Mouse (Mus musculus): Measurements from ENCODE around the gene Sh3bp1. TPM values are rescaled to one million over a fixed set of nuclear protein-coding genes. Genes with fewer than 3 reads are reported as not detected.

The Sh3bp1 gene
- total RNA-seq, 2 experiments from 2014 or later: 27.7 to 41.8 TPM

- Histone ChIP-seq H3K4me3 (peak overlapping the region; percentile 50), H3K27ac (peak overlapping the region; percentile 53; the same call in 1 of the 2 replicates)
- DNase-seq (ENCODE audit: low spot score in 2 of 2): no peak
- TF ChIP-seq CTCF (conservative IDR thresholded peaks at IDR 0.05): no peak
Measured at GRCm38 (mm10) chr15:78927021-78927787, 27.6 kb downstream of the Sh3bp1 start.

- TF ChIP-seq CTCF (conservative IDR thresholded peaks at IDR 0.05): no peak
- peak in 1 of 2 experiments; percentile 55 for DNase-seq (ENCODE audit: low spot score in 2 of 2)
- peak overlapping the region; percentile 53; the same call in 1 of the 2 replicates for H3K27ac ChIP-seq
- H3K4me3 ChIP-seq: peak overlapping the region; percentile 50
Measured at GRCm38 (mm10) chr15:78927788-78928457, 28.4 kb downstream of the Sh3bp1 start.

GRCm38 (mm10) chr15:78928539-78928938 lies 29.0 kb downstream of the Sh3bp1 start:
- no peak for DNase-seq (ENCODE audit: low spot score in 2 of 2)
- Histone ChIP-seq H3K4me3 (no peak overlapping the region), H3K27ac (peak overlapping the region; percentile 32; the same call in 1 of the 2 replicates)
- TF ChIP-seq CTCF (conservative IDR thresholded peaks at IDR 0.05): no peak

GRCm38 (mm10) chr15:78930192-78930706 lies 30.7 kb downstream of the Sh3bp1 start:
- Histone ChIP-seq H3K27ac (no peak overlapping the region), H3K4me3 (no peak overlapping the region)
- TF ChIP-seq CTCF (conservative IDR thresholded peaks at IDR 0.05): no peak
- DNase-seq (ENCODE audit: low spot score in 2 of 2): no peak

- Histone ChIP-seq H3K27ac (no peak overlapping the region), H3K4me3 (no peak overlapping the region)
- no peak for DNase-seq (ENCODE audit: low spot score in 2 of 2)
- TF ChIP-seq CTCF (conservative IDR thresholded peaks at IDR 0.05): no peak
Measured at GRCm38 (mm10) chr15:78930801-78931426, 31.3 kb downstream of the Sh3bp1 start.

- no peak for DNase-seq (ENCODE audit: low spot score in 2 of 2)
- H3K4me3 ChIP-seq: no peak overlapping the region
- peak; percentile 81 for TF ChIP-seq CTCF (conservative IDR thresholded peaks at IDR 0.05)
- no peak overlapping the region for H3K27ac ChIP-seq
Measured at GRCm38 (mm10) chr15:78931577-78931976, 32.0 kb downstream of the Sh3bp1 start.

- peak; percentile 60 for TF ChIP-seq CTCF (conservative IDR thresholded peaks at IDR 0.05)
- H3K27ac ChIP-seq: peak within 1 kb of the TSS; percentile 95
- DNase-seq (ENCODE audit: low spot score in 2 of 2): peak; percentile 84 to 88
- peak within 1 kb of the TSS; percentile 92 for H3K4me3 ChIP-seq
Measured at GRCm38 (mm10) chr15:78934784-78935320, 35.3 kb downstream of the Sh3bp1 start, which contains the start of gene Nol12. TSS of gene Nol12 (plus strand) at chr15:78934933.

GRCm38 (mm10) chr15:78936403-78936802 lies 36.8 kb downstream of the Sh3bp1 start:
- Histone ChIP-seq H3K4me3 (no peak overlapping the region), H3K27ac (no peak overlapping the region)
- DNase-seq (ENCODE audit: low spot score in 2 of 2): no peak
- no peak for TF ChIP-seq CTCF (conservative IDR thresholded peaks at IDR 0.05)

- no peak for TF ChIP-seq CTCF (conservative IDR thresholded peaks at IDR 0.05)
- peak overlapping the region; percentile 69; the same call in 1 of the 2 replicates for H3K27ac ChIP-seq
- H3K4me3 ChIP-seq: no peak overlapping the region
- no peak for DNase-seq (ENCODE audit: low spot score in 2 of 2)
Measured at GRCm38 (mm10) chr15:78937311-78937710, 37.7 kb downstream of the Sh3bp1 start.

- DNase-seq (ENCODE audit: low spot score in 2 of 2): peak in 1 of 2 experiments; percentile 14
- no peak for TF ChIP-seq CTCF (conservative IDR thresholded peaks at IDR 0.05)
- Histone ChIP-seq H3K4me3 (no peak overlapping the region), H3K27ac (peak overlapping the region; percentile 69; the same call in 1 of the 2 replicates)
Measured at GRCm38 (mm10) chr15:78937963-78938362, 38.4 kb downstream of the Sh3bp1 start.

GRCm38 (mm10) chr15:78940325-78940724 lies 40.8 kb downstream of the Sh3bp1 start:
- no peak overlapping the region for H3K4me3 ChIP-seq
- no peak for DNase-seq (ENCODE audit: low spot score in 2 of 2)
- H3K27ac ChIP-seq: no peak overlapping the region
- no peak for TF ChIP-seq CTCF (conservative IDR thresholded peaks at IDR 0.05)

- TF ChIP-seq CTCF (conservative IDR thresholded peaks at IDR 0.05): peak; percentile 97
- Histone ChIP-seq H3K4me3 (peak overlapping the region; percentile 41; the same call in 1 of the 2 replicates), H3K27ac (peak overlapping the region; percentile 78)
- peak; percentile 75 to 84 for DNase-seq (ENCODE audit: low spot score in 2 of 2)
Measured at GRCm38 (mm10) chr15:78942663-78943062, 43.1 kb downstream of the Sh3bp1 start.
